Mouse (Mus musculus) limb, embryonic 15.5 days (tissue): ENCODE measurements at regions not wholly inside any gene's neighbourhood (a gene's known extent, or its start where the extent isn't known, plus 50 kb on each side); places are given as distances from the start of the nearest gene placed in this dataset.

Experiments
- ATAC-seq: fragments of 200-750 bp; cut with Nextera tagmentation; 2 replicates; pipeline ENCODE4 v1.8.0; 2017; ENCODE audit warnings: low read depth, moderate TSS enrichment; ENCODE audit not compliant: insufficient number of reproducible peaks, low FRiP score, low TSS enrichment
- H3K27ac ChIP-seq: fragments of 300-500 bp; sonication (generic); 2 replicates; pipeline ENCODE4 v1.5.1; 2015; ENCODE audit warnings: moderate library complexity, mild to moderate bottlenecking, inconsistent platforms
- H3K27me3 ChIP-seq: fragments of 300-500 bp; sonication (generic); 2 replicates; pipeline ENCODE4 v1.6.1; 2015; ENCODE audit warnings: inconsistent platforms
- H3K36me3 ChIP-seq: fragments of 300-500 bp; sonication (generic); 2 replicates; pipeline ENCODE4 v1.6.1; 2015; ENCODE audit warnings: inconsistent platforms
- H3K4me1 ChIP-seq: fragments of 300-500 bp; sonication (generic); 2 replicates; pipeline ENCODE4 v1.6.1; 2015; ENCODE audit warnings: inconsistent platforms
- H3K4me2 ChIP-seq: fragments of 300-500 bp; sonication (generic); 2 replicates; pipeline ENCODE4 v1.6.1; 2015; ENCODE audit warnings: mild to moderate bottlenecking, inconsistent platforms
- H3K4me3 ChIP-seq: fragments of 300-500 bp; sonication (generic); 2 replicates; pipeline ENCODE4 v1.5.1; 2015; ENCODE audit warnings: mild to moderate bottlenecking, inconsistent platforms
- H3K9ac ChIP-seq: fragments of 300-500 bp; sonication (generic); 2 replicates; pipeline ENCODE4 v1.6.1; 2015; ENCODE audit warnings: inconsistent platforms
- H3K9me3 ChIP-seq: fragments of 300-500 bp; sonication (generic); 2 replicates; pipeline ENCODE4 v1.6.1; 2016; ENCODE audit warnings: inconsistent platforms
- WGBS: fragments of 180-500 bp; shearing (Covaris S2); methylation state at CpG from one replicate; pipeline ENCODE4 v1.1.7; 2015; 5-methylcytosine and 5-hydroxymethylcytosine counted together

GRCm38 (mm10) chr13:48193942-48194341 lies 67.1 kb upstream of the Id4 start:
- no peak overlapping the region for H3K9ac ChIP-seq
- no peaks in the 10 kb centered on the region for H3K4me1 ChIP-seq
- WGBS: 84% methylated on average over 5 of the region's 5 CpGs
- H3K36me3 ChIP-seq: no peaks in the 10 kb centered on the region
- H3K27ac ChIP-seq: no peak overlapping the region
- H3K27me3 ChIP-seq: no peaks in the 10 kb centered on the region
- 0 out of 2 replicates have a peak, but pooled peaks cover 2% of the 10 kb centered on the region for H3K9me3 ChIP-seq
- H3K4me3 ChIP-seq: no peak overlapping the region
- no peak for ATAC-seq
- H3K4me2 ChIP-seq: no peak overlapping the region

- WGBS: 60% methylated on average over 4 of the region's 4 CpGs
- H3K4me3 ChIP-seq: no peak overlapping the region
- H3K9me3 ChIP-seq: no peaks in the 10 kb centered on the region
- no peaks in the 10 kb centered on the region for H3K36me3 ChIP-seq
- no peak overlapping the region for H3K9ac ChIP-seq
- no peaks in the 10 kb centered on the region for H3K4me1 ChIP-seq
- H3K27me3 ChIP-seq: no peaks in the 10 kb centered on the region
- no peak overlapping the region for H3K27ac ChIP-seq
- H3K4me2 ChIP-seq: no peak overlapping the region
- ATAC-seq: no peak
Measured at GRCm38 (mm10) chr13:48207824-48208223, 53.2 kb upstream of the Id4 start.
